Mouse (Mus musculus) neural tube, embryonic 11.5 days (tissue): Measurements from ENCODE around the gene Pla2g15. TPM values are rescaled to one million over a fixed set of nuclear protein-coding genes. Genes with fewer than 3 reads are reported as not detected.

Source experiments
- ATAC-seq: fragments of 200-750 bp; cut with Nextera tagmentation; 2 replicates; pipeline ENCODE4 v1.8.0; 2017; ENCODE audit warnings: moderate number of reproducible peaks, mild to moderate bottlenecking, moderate TSS enrichment, moderate library complexity; ENCODE audit not compliant: insufficient read depth, low FRiP score, low TSS enrichment
- DNase-seq: peaks from one replicate; pipeline ENCODE4 v3.0.0-alpha.2; 2015; ENCODE audit warnings: low spot score
- H3K27ac ChIP-seq: fragments of 300-500 bp; sonication (generic); 2 replicates; pipeline ENCODE4 v1.5.1; 2014; ENCODE audit warnings: low read depth, mild to moderate bottlenecking, low read length
- H3K27me3 ChIP-seq: fragments of 300-500 bp; sonication (generic); 2 replicates; pipeline ENCODE4 v1.6.1; 2014; ENCODE audit warnings: mild to moderate bottlenecking, low read length, mixed read lengths; ENCODE audit not compliant: control insufficient read depth, insufficient read depth
- H3K36me3 ChIP-seq: fragments of 300-500 bp; sonication (generic); 2 replicates; pipeline ENCODE4 v1.6.1; 2014; ENCODE audit warnings: mild to moderate bottlenecking, low read length, moderate library complexity, mixed read lengths; ENCODE audit not compliant: control insufficient read depth, insufficient read depth
- H3K4me1 ChIP-seq: fragments of 300-500 bp; sonication (generic); 2 replicates; pipeline ENCODE4 v1.6.1; 2014; ENCODE audit warnings: low read length, mixed read lengths; ENCODE audit not compliant: control insufficient read depth, insufficient read depth
- H3K4me2 ChIP-seq: fragments of 300-500 bp; sonication (generic); 2 replicates; pipeline ENCODE4 v1.6.1; 2014; ENCODE audit warnings: low read depth, mild to moderate bottlenecking, moderate library complexity
- H3K4me3 ChIP-seq: fragments of 300-500 bp; sonication (generic); 2 replicates; pipeline ENCODE4 v1.5.1; 2014; ENCODE audit warnings: low read depth, low read length
- H3K9ac ChIP-seq: fragments of 300-500 bp; sonication (generic); 2 replicates; pipeline ENCODE4 v1.6.1; 2014; ENCODE audit warnings: mild to moderate bottlenecking, low read length
- H3K9me3 ChIP-seq: fragments of 300-500 bp; sonication (generic); 2 replicates; pipeline ENCODE4 v1.6.1; 2016; ENCODE audit warnings: low read length; ENCODE audit not compliant: control insufficient read depth
- WGBS: fragments of 180-500 bp; shearing (Covaris S2); extraction: QIAGEN DNeasy Blood & Tissue Kit; methylation state at CpG from one replicate; pipeline ENCODE4 v1.1.7; 2014; 5-methylcytosine and 5-hydroxymethylcytosine counted together
- polyA plus RNA-seq: library from polyadenylated mRNA; unstranded; fragments of >200 nt; fragmentation: Nextera tagmentation; extraction: Ambion mirVana; gene quantifications from 2 replicates; pipeline ENCODE4 v1.2.1, GENCODE M21; 2014

The Pla2g15 gene
- polyA plus RNA-seq, 1 experiment from 2014 or later: 8.9 TPM

- DNase-seq (no peak), ATAC-seq (no peak)
- 86% methylated on average over 3 of the region's 3 CpGs for WGBS
- H3K4me1 ChIP-seq: no peaks in the 10 kb centered on the region
- H3K9ac ChIP-seq: no peak overlapping the region
- H3K9me3 ChIP-seq: no peaks in the 10 kb centered on the region
- H3K27ac ChIP-seq: no peak overlapping the region
- H3K27me3 ChIP-seq: no peaks in the 10 kb centered on the region
- H3K4me2 ChIP-seq: no peak overlapping the region
- H3K4me3 ChIP-seq: no peak overlapping the region
- 0 out of 2 replicates have a peak, but pooled peaks cover 2% of the 10 kb centered on the region for H3K36me3 ChIP-seq
Measured at GRCm38 (mm10) chr8:106123443-106123842, 26.8 kb upstream of the Pla2g15 start.

- Histone ChIP-seq H3K9ac (no peak overlapping the region), H3K4me3 (no peak overlapping the region), H3K4me1 (no peaks in the 10 kb centered on the region), H3K27me3 (no peaks in the 10 kb centered on the region), H3K36me3 (0 out of 2 replicates have a peak, but pooled peaks cover 4% of the 10 kb centered on the region), H3K27ac (no peak overlapping the region), H3K9me3 (no peaks in the 10 kb centered on the region), H3K4me2 (no peak overlapping the region)
- 94% methylated on average over 1 of the region's 1 CpGs for WGBS
- no peak for ATAC-seq
- no peak for DNase-seq
Measured at GRCm38 (mm10) chr8:106126055-106126454, 24.1 kb upstream of the Pla2g15 start.

DNA sequence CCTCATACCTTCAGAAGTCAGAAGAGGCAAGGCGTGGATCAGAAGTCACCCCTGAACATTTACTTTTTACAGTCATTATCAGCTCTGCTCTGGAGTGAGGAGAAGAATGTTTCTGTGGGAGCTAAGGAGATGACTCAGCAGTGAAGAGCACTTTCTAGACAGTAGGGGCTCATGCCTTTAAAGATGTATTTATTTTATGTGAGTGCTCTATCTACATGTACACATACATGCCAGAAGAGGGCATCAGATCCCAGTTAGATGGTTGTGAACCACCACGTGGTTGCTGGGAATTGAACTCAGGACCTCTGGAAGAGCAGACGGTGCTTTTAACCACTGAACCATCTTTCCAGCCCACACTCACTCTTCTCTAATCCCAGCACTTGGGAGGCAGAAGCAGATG, 23.1 kb upstream of the Pla2g15 start:
- no peak for ATAC-seq
- Histone ChIP-seq H3K4me3 (no peak overlapping the region), H3K27ac (no peak overlapping the region), H3K4me2 (no peak overlapping the region), H3K27me3 (no peaks in the 10 kb centered on the region), H3K9ac (no peak overlapping the region), H3K36me3 (peaks cover 4% of the 10 kb centered on the region; the same call in 1 of the 2 replicates), H3K9me3 (no peaks in the 10 kb centered on the region), H3K4me1 (no peaks in the 10 kb centered on the region)
- 83% methylated on average over 3 of the region's 3 CpGs for WGBS
- no peak for DNase-seq

DNA sequence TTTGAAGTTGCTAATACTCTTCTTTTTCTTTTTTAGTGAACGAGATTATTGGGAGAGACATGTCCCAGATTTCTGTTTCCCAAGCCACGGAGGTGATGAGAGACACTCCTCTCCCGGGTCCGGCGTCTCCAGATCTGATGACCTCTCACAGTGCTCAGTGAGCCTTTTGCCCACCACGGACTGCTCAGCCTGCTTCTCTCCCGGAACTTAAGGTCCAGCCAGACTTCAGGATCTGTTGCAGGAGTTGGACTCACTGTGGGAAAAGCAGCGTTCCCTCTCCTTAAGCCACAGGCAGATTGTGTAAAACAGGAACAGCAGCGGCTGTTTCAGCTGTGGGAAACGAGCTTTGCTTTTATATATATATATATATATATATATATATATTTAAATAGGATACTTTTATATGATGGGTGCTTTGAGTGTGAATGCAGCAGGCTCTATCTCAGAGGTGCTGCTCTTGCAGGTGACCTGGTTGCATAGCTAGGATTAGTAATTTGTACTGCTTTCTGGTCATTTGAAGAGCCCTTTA, 22.3 kb upstream of the Pla2g15 start:
- DNase-seq: no peak
- Histone ChIP-seq H3K4me1 (no peaks in the 10 kb centered on the region), H3K9ac (no peak overlapping the region), H3K4me3 (no peak overlapping the region), H3K27ac (no peak overlapping the region), H3K36me3 (peaks cover 4% of the 10 kb centered on the region; the same call in 1 of the 2 replicates), H3K9me3 (no peaks in the 10 kb centered on the region), H3K27me3 (no peaks in the 10 kb centered on the region), H3K4me2 (no peak overlapping the region)
- WGBS: 94% methylated on average over 10 of the region's 10 CpGs
- no peak for ATAC-seq

GRCm38 (mm10) chr8:106129232-106129930, 20.8 kb upstream of the Pla2g15 start:
- H3K27ac ChIP-seq: no peak overlapping the region
- DNase-seq: no peak

GRCm38 (mm10) chr8:106129997-106130396, 20.2 kb upstream of the Pla2g15 start:
- H3K27me3 ChIP-seq: peaks cover 17% of the 10 kb centered on the region
- H3K4me3 ChIP-seq: no peak overlapping the region
- H3K27ac ChIP-seq: no peak overlapping the region
- no peak for ATAC-seq
- H3K4me2 ChIP-seq: no peak overlapping the region
- no peaks in the 10 kb centered on the region for H3K4me1 ChIP-seq
- no peak for DNase-seq
- H3K9me3 ChIP-seq: no peaks in the 10 kb centered on the region
- no peak overlapping the region for H3K9ac ChIP-seq
- 87% methylated on average over 2 of the region's 2 CpGs for WGBS
- H3K36me3 ChIP-seq: peaks cover 4% of the 10 kb centered on the region; the same call in 1 of the 2 replicates

More at GRCm38 (mm10) chr8:106129232-106129930, 20.8 kb upstream of the Pla2g15 start:
- H3K4me1 ChIP-seq: no peaks in the 10 kb centered on the region
- no peak overlapping the region for H3K4me2 ChIP-seq
- peaks cover 4% of the 10 kb centered on the region; the same call in 1 of the 2 replicates for H3K36me3 ChIP-seq
- H3K9me3 ChIP-seq: no peaks in the 10 kb centered on the region
- ATAC-seq: no peak
- no peak overlapping the region for H3K4me3 ChIP-seq
- H3K9ac ChIP-seq: no peak overlapping the region
- H3K27me3 ChIP-seq: peaks cover 10% of the 10 kb centered on the region

DNA sequence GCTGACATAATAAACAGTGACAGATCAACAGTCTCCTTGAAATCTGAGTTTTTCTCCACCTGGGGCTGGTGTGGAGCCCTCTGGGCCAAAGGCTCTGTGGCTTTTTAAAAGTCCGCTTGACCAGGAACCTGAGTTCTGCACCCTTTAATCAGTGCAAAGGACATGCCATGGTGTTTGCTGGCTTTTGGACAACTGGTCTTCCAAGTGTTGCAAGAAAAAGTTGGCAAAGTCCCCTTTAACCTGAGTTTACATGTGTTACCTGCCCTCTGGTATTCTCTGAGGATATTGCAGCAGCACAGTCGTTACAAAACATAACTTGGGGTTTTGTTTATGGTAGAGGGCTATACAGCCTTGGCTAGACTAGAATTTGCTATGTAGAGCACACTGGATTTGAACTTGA, 19.7 kb upstream of the Pla2g15 start:
- no peak for ATAC-seq
- 86% methylated on average over 2 of the region's 2 CpGs for WGBS

GRCm38 (mm10) chr8:106131021-106131420, 19.2 kb upstream of the Pla2g15 start:
- no peak overlapping the region for H3K27ac ChIP-seq
- no peak for DNase-seq
- H3K9ac ChIP-seq: no peak overlapping the region
- peaks cover 4% of the 10 kb centered on the region; the same call in 1 of the 2 replicates for H3K36me3 ChIP-seq
- no peak overlapping the region for H3K4me2 ChIP-seq
- no peaks in the 10 kb centered on the region for H3K9me3 ChIP-seq
- no peak overlapping the region for H3K4me3 ChIP-seq
- H3K4me1 ChIP-seq: no peaks in the 10 kb centered on the region
- WGBS: 88% methylated on average over 4 of the region's 4 CpGs
- ATAC-seq: no peak
- peaks cover 27% of the 10 kb centered on the region for H3K27me3 ChIP-seq

More for the DNA sequence above, 19.7 kb upstream of the Pla2g15 start:
- peaks cover 4% of the 10 kb centered on the region; the same call in 1 of the 2 replicates for H3K36me3 ChIP-seq
- no peaks in the 10 kb centered on the region for H3K9me3 ChIP-seq
- no peak overlapping the region for H3K27ac ChIP-seq
- no peak overlapping the region for H3K4me2 ChIP-seq
- H3K4me3 ChIP-seq: no peak overlapping the region
- H3K9ac ChIP-seq: no peak overlapping the region
- DNase-seq: no peak
- H3K27me3 ChIP-seq: peaks cover 22% of the 10 kb centered on the region
- no peaks in the 10 kb centered on the region for H3K4me1 ChIP-seq
